Mouse (Mus musculus) midbrain, postnatal 0 days (tissue): ENCODE results near the gene Gm10490. TPM values are rescaled to one million over a fixed set of nuclear protein-coding genes. Genes with fewer than 3 reads are reported as not detected.
A peak's percentile ranks its signal among the peaks of the same experiment; 100 is the strongest.
"Not testable (repeated sequence)": the region's sequence is repeated elsewhere in the genome, so short reads cannot be mapped to it uniquely, and the experiment has no call there.

ENCODE experiments used
- ATAC-seq: fragments of 200-750 bp; cut with Nextera tagmentation; 2 replicates; pipeline ENCODE4 v1.8.0; 2017; ENCODE audit warnings: moderate number of reproducible peaks, mild to moderate bottlenecking, moderate TSS enrichment, moderate library complexity; ENCODE audit not compliant: low FRiP score
- DNase-seq: peaks from one replicate; pipeline ENCODE4 v3.0.0-alpha.2; 2015; ENCODE audit warnings: low spot score
- H3K27ac ChIP-seq: fragments of 300-500 bp; sonication (generic); 2 replicates; pipeline ENCODE4 v1.5.1; 2014; ENCODE audit warnings: low read depth, mild to moderate bottlenecking, low read length, mixed read lengths
- H3K27me3 ChIP-seq: fragments of 300-500 bp; sonication (generic); 2 replicates; pipeline ENCODE4 v1.6.1; 2014; ENCODE audit warnings: low read length, control low read depth, mixed read lengths; ENCODE audit not compliant: insufficient read depth
- H3K36me3 ChIP-seq: fragments of 300-500 bp; sonication (generic); 2 replicates; pipeline ENCODE4 v1.6.1; 2014; ENCODE audit warnings: low read length, control low read depth, mixed read lengths; ENCODE audit not compliant: insufficient read depth
- H3K4me1 ChIP-seq: fragments of 300-500 bp; sonication (generic); 2 replicates; pipeline ENCODE4 v1.6.1; 2014; ENCODE audit warnings: mild to moderate bottlenecking, control low read depth, antibody characterized with exemption, low read length, mixed read lengths; ENCODE audit not compliant: insufficient read depth
- H3K4me2 ChIP-seq: fragments of 300-500 bp; sonication (generic); 2 replicates; pipeline ENCODE4 v1.6.1; 2014; ENCODE audit warnings: low read depth, mild to moderate bottlenecking, low read length, mixed read lengths; ENCODE audit not compliant: poor library complexity, severe bottlenecking
- H3K4me3 ChIP-seq: fragments of 300-500 bp; sonication (generic); 2 replicates; pipeline ENCODE4 v1.5.1; 2014; ENCODE audit warnings: low read depth, mild to moderate bottlenecking, low read length, moderate library complexity
- H3K9ac ChIP-seq: fragments of 300-500 bp; sonication (generic); replicated peaks from 2 replicates; pipeline ENCODE4 v1.6.1; 2014; ENCODE audit warnings: mild to moderate bottlenecking, low read length, moderate library complexity, mixed read lengths; ENCODE audit not compliant: poor library complexity, severe bottlenecking
- H3K9me3 ChIP-seq: fragments of 300-500 bp; sonication (generic); 2 replicates; pipeline ENCODE4 v1.6.1; 2016; ENCODE audit warnings: low read length, control low read depth
- CTCF ChIP-seq: IDR thresholded peaks from 2 replicates; pipeline ENCODE4 v1.5.1; 2016; ENCODE audit warnings: antibody characterized with exemption, mild to moderate bottlenecking
- WGBS: fragments of 180-500 bp; shearing (Covaris S2); extraction: QIAGEN DNeasy Blood & Tissue Kit; methylation state at CpG from one replicate; pipeline ENCODE4 v1.1.7; 2014; 5-methylcytosine and 5-hydroxymethylcytosine counted together
- polyA plus RNA-seq: library from polyadenylated mRNA; unstranded; fragments of >200 nt; fragmentation: Nextera tagmentation; extraction: Ambion mirVana; gene quantifications from 2 replicates; pipeline ENCODE4 v1.2.1, GENCODE M21; 2015
- total RNA-seq: library from RNA; depleted of rRNA; stranded (reverse); fragments of >200 nt; gene quantifications from 2 replicates; pipeline ENCODE4 v1.2.3, GENCODE M21; 2014

The Gm10490 gene
- total and polyA plus RNA-seq, 2 experiments from 2014 or later = not detected

DNA sequence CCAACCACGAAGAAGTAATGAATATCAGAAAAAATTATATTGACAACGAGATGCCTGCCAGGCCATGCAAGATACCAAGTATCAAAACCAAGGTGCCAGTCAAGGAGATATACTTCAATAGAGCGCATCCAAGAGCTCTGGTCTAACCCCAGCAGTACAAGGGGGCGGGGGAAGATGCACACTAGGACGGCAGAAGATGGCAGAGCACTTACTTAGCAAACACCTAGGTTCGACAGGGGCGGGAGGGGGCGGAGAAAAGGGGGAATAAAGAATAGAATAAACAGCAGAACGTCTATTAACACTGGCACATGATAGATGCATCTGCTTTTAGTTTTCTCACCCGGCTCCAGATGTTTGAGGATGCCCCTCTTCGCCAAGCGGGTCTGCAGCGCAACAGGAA, 11.1 kb upstream of the Gm10490 start:
- Histone ChIP-seq H3K9me3 (no peaks in the 10 kb centered on the region), H3K4me1 (no peaks in the 10 kb centered on the region), H3K36me3 (peaks cover 4% of the 10 kb centered on the region; the same call in 1 of the 2 replicates), H3K27me3 (no peaks in the 10 kb centered on the region), H3K4me2 (peak overlapping the region; percentile 50), H3K27ac (peak overlapping the region; percentile 83), H3K9ac (peak overlapping the region; percentile 57), H3K4me3 (peak overlapping the region; percentile 51)
- no peak for TF ChIP-seq CTCF
- ATAC-seq (no peak), DNase-seq (no peak)
- 26% methylated on average over 13 of the region's 13 CpGs for WGBS

DNA sequence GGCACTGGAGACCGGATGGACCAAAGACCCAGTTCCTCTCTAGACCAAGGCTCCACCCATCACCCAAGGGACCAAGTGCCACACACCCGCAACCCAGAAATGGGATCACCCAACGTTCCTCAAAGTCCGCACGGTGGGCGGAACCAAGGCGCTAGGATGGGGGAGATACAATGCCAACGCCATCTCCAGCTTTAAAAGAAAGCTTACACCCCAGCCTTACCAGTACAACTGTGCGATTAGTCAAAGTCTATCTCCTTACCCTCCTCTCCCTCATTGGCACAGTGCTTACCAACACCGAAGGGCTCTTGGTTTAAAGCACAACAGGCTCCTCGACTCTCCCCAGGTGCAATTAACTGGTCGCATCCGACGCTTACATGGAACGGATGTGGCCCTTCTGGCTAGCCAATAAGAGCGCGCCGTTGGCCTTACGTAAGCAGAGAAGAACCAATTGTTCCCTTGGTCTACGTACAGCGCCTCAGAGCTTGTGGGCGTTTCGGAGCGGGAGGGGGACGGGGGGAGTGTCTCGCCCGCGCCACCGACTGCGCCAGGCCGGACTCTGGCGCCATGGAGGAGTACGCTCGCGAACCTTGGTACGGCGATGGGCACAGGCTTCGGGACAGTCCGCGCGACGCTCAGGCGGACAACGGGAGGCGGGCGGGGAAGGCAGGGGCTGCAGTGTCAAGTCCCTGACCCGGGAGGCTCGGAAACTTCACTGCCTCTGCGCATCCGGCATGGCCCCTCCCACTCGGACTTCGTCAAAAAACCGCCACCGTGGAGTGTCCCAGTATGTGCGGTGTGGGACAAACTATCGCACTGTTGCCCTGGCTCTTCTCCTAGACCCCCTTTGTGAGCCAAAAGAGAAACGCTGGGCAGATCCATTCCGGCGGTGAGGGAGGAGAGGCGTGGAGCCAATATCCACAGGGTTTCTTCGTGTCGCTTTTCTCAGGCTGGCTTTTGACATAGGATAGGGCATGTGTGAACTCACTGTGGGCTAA, 10.2 kb upstream of the Gm10490 start, which contains the start of the genes Pqbp1 and Timm17b:
Gene Pqbp1 (minus strand): TSS at position 390 of the 995 bp plus-strand sequence.
Gene Timm17b (plus strand): TSS at position 478 of the 995 bp plus-strand sequence.
- no peaks in the 10 kb centered on the region for H3K4me1 ChIP-seq
- H3K9ac ChIP-seq = peak within 1 kb of the TSS; percentile 57
- H3K4me3 ChIP-seq = peak within 1 kb of the TSS; percentile 51
- H3K27me3 ChIP-seq = no peaks in the 10 kb centered on the region
- DNase-seq (peak; percentile 97), ATAC-seq (peak; percentile 98)
- WGBS = 19% methylated on average over 60 of the region's 62 CpGs
- no peaks in the 10 kb centered on the region for H3K9me3 ChIP-seq
- peak within 1 kb of the TSS; percentile 83 for H3K27ac ChIP-seq
- TF ChIP-seq CTCF = no peak
- H3K4me2 ChIP-seq = peak within 1 kb of the TSS; percentile 50
- H3K36me3 ChIP-seq = peaks cover 4% of the 10 kb centered on the region; the same call in 1 of the 2 replicates

GRCm38 (mm10) chrX:7904441-7904840, 4.9 kb upstream of the Gm10490 start:
- no peak for ATAC-seq
- 90% methylated on average over 5 of the region's 5 CpGs for WGBS
- DNase-seq = no peak
- Histone ChIP-seq H3K9ac (no peak overlapping the region), H3K4me1 (no peaks in the 10 kb centered on the region), H3K27ac (no peak overlapping the region), H3K36me3 (no peaks in the 10 kb centered on the region), H3K4me3 (no peak overlapping the region), H3K9me3 (no peaks in the 10 kb centered on the region), H3K27me3 (no peaks in the 10 kb centered on the region), H3K4me2 (no peak overlapping the region)
- TF ChIP-seq CTCF = no peak

DNA sequence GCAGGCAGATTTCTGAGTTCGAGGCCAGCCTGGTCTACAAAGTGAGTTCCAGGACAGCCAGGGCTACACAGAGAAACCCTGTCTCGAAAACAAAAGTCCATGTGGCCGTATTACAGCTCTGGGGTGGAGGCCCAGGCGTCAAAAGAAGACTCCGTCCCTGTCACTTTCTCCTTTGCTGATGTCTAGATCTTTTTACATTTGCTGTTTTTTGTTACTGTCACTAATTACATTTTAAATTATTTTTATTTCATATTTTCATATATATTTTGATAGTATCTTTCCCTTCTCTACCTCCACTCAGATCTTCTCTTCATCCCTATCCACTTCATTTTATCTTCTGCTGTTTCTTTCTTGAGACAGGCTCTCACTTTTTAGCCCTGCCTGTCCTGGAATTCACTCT, 1.6 kb upstream of the Gm10490 start, which contains the start of gene Gm10491:
Gene Gm10491 (minus strand): TSS at position 101 of the 400 bp plus-strand sequence.
- H3K27me3 ChIP-seq = no peaks in the 10 kb centered on the region
- no peak for TF ChIP-seq CTCF
- H3K4me1 ChIP-seq = no peaks in the 10 kb centered on the region
- H3K9me3 ChIP-seq = no peaks in the 10 kb centered on the region
- 91% methylated on average over 5 of the region's 5 CpGs for WGBS
- no peak for DNase-seq
- no peak within 1 kb of the TSS for H3K4me2 ChIP-seq
- no peaks in the 10 kb centered on the region for H3K36me3 ChIP-seq
- no peak within 1 kb of the TSS for H3K4me3 ChIP-seq
- ATAC-seq = no peak
- no peak within 1 kb of the TSS for H3K27ac ChIP-seq
- H3K9ac ChIP-seq = no peak within 1 kb of the TSS

GRCm38 (mm10) chrX:7910473-7910872, 1.1 kb downstream of the Gm10490 start:
- H3K27ac ChIP-seq = no peak overlapping the region
- no peak overlapping the region for H3K9ac ChIP-seq
- H3K4me1 ChIP-seq = no peaks in the 10 kb centered on the region
- 46% methylated on average over 6 of the region's 6 CpGs for WGBS
- H3K27me3 ChIP-seq = no peaks in the 10 kb centered on the region
- ATAC-seq (no peak), DNase-seq (peak; percentile 28)
- no peaks in the 10 kb centered on the region for H3K9me3 ChIP-seq
- H3K36me3 ChIP-seq = no peaks in the 10 kb centered on the region
- H3K4me2 ChIP-seq = no peak overlapping the region
- no peak overlapping the region for H3K4me3 ChIP-seq
- TF ChIP-seq CTCF = peak; percentile 43

- not testable (repeated sequence) for H3K9ac ChIP-seq, H3K9me3 ChIP-seq, H3K36me3 ChIP-seq, H3K4me3 ChIP-seq, H3K4me2 ChIP-seq, H3K4me1 ChIP-seq, ATAC-seq, DNase-seq, H3K27me3 ChIP-seq, H3K27ac ChIP-seq
- 25% methylated on average over 3 of the region's 3 CpGs for WGBS
- peak; percentile 37 for TF ChIP-seq CTCF
Measured at GRCm38 (mm10) chrX:7915669-7916068, 6.3 kb downstream of the Gm10490 start.

- H3K27ac ChIP-seq, H3K9ac ChIP-seq, H3K4me2 ChIP-seq, H3K27me3 ChIP-seq, ATAC-seq, H3K4me1 ChIP-seq, H3K9me3 ChIP-seq, H3K4me3 ChIP-seq, DNase-seq, H3K36me3 ChIP-seq: not testable (repeated sequence)
- 79% methylated on average over 6 of the region's 6 CpGs for WGBS
Measured at GRCm38 (mm10) chrX:7917960-7918359, 8.6 kb downstream of the Gm10490 start.
